Mouse (Mus musculus) ES-E14 (cell line): ENCODE measurements around the gene Mllt11. TPM values are rescaled to one million over a fixed set of nuclear protein-coding genes. Genes with fewer than 3 reads are reported as not detected.

Source experiments
- DNase-seq: peaks from one replicate; pipeline ENCODE4 v3.0.0-alpha.2; 2013; ENCODE audit warnings: low read depth, low spot score
- H3K27ac ChIP-seq: 2 replicates; pipeline ENCODE4 v1.5.1; 2012; ENCODE audit warnings: low read depth, mild to moderate bottlenecking, low read length, moderate library complexity, mixed read lengths; ENCODE audit not compliant: poor library complexity, insufficient read depth, severe bottlenecking
- H3K36me3 ChIP-seq: 2 replicates; pipeline ENCODE4 v1.6.1; 2012; ENCODE audit warnings: mild to moderate bottlenecking, low read length, moderate library complexity, mixed read lengths; ENCODE audit not compliant: control insufficient read depth, poor library complexity, insufficient read depth, severe bottlenecking
- H3K4me1 ChIP-seq, 2 experiments: fragments of 150-350 bp in 1 of 2; sonication (generic) in 1 of 2; 2 replicates each; pipeline ENCODE4 v1.6.1; 2012; ENCODE audit warnings: low read length in 2 of 2, mild to moderate bottlenecking in 1 of 2, mixed read lengths in 1 of 2; ENCODE audit not compliant: control insufficient read depth in 2 of 2, insufficient read depth in 2 of 2, poor library complexity in 1 of 2
- H3K4me3 ChIP-seq, 2 experiments: fragments of 150-350 bp in 1 of 2; sonication (generic) in 1 of 2; 2 replicates each; pipeline ENCODE4 v1.5.1; 2012; ENCODE audit warnings: low read length in 2 of 2, low read depth in 1 of 2, mild to moderate bottlenecking in 1 of 2, mixed read lengths in 1 of 2; ENCODE audit not compliant: insufficient read depth in 1 of 2, poor library complexity in 1 of 2, severe bottlenecking in 1 of 2
- H3K9ac ChIP-seq: 2 replicates; pipeline ENCODE4 v1.6.1; 2012; ENCODE audit warnings: low read depth, mild to moderate bottlenecking, low read length, mixed read lengths; ENCODE audit not compliant: poor library complexity, insufficient read depth, severe bottlenecking
- H3K9me3 ChIP-seq: fragments of 150-350 bp; sonication (generic); 2 replicates; pipeline ENCODE4 v1.6.1; 2012; ENCODE audit warnings: low read depth, mild to moderate bottlenecking, low read length; ENCODE audit not compliant: control insufficient read depth, insufficient read depth
- CHD2 ChIP-seq: IDR thresholded peaks from 2 replicates; pipeline ENCODE4 v1.6.1; 2014; ENCODE audit warnings: mild to moderate bottlenecking, low read depth, low read length, inconsistent platforms
- HCFC1 ChIP-seq: IDR thresholded peaks from 2 replicates; pipeline ENCODE4 v1.6.1; 2012; ENCODE audit warnings: low read length, inconsistent platforms, borderline replicate concordance; ENCODE audit not compliant: insufficient read depth
- MAFK ChIP-seq: IDR thresholded peaks from 2 replicates; pipeline ENCODE4 v1.6.1; 2014; ENCODE audit warnings: mild to moderate bottlenecking, low read depth, low read length, inconsistent platforms; ENCODE audit not compliant: insufficient read depth
- ZC3H11A ChIP-seq: IDR thresholded peaks from 2 replicates; pipeline ENCODE4 v1.6.1; 2012; ENCODE audit warnings: low read depth, mild to moderate bottlenecking, inconsistent platforms, low read length, borderline replicate concordance
- ZNF384 ChIP-seq: IDR thresholded peaks from 2 replicates; pipeline ENCODE4 v1.6.1; 2012; ENCODE audit warnings: low read depth, low read length, inconsistent platforms
- in situ Hi-C, 2 experiments: fragments of 600-800 bp; cut with MboI; formaldehyde crosslinking; loops; one replicate each; pipeline ENCODE4 v1.15.1; 2025; ENCODE audit warnings: low sequenced_read_pairs in 2 of 2, inconsistent platforms in 1 of 2; ENCODE audit not compliant: unreplicated experiment in 2 of 2
- total RNA-seq: library from RNA; depleted of rRNA; stranded (reverse); fragments of 300-350 nt; gene quantifications from 2 replicates; pipeline ENCODE4 v1.2.3, GENCODE M21; 2012

Gene Mllt11
- total RNA-seq, 1 experiment: 10.1 TPM

DNA sequence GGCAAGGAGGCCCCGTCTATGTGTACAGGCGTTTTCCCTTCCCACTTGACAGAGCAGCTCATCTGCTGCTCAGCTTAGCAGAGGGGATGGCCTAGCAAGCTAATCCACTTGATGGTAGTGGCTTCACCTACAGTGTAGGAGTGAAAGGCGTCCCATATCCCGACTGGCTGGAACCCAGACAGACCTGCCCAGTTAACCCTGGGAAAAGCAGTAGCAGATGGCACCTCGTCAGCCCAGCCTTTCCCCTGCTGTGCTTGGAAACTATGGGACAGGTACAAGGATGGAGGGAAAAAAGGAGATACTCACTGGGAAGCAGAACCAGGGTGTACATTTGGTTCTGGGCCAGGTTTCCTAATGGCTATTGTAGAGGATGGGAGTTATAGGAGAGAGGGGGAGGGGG, 18.4 kb upstream of the Mllt11 start:
- no peak overlapping the region for H3K27ac ChIP-seq
- H3K9me3 ChIP-seq: no peaks in the 10 kb centered on the region
- TF ChIP-seq ZNF384: no peak
- no peak for TF ChIP-seq MAFK
- no peak for TF ChIP-seq ZC3H11A
- TF ChIP-seq HCFC1: no peak
- no peak for TF ChIP-seq CHD2
- in situ Hi-C loops: no loop called here
- H3K4me1 ChIP-seq: peaks cover 0 to 16% of the 10 kb centered on the region in 2 experiments; a peak in 2 of 4 replicates
- no peak overlapping the region for H3K4me3 ChIP-seq
- no peak for DNase-seq
- peaks cover 13% of the 10 kb centered on the region for H3K36me3 ChIP-seq
- H3K9ac ChIP-seq: no peak overlapping the region

- Histone ChIP-seq H3K27ac (no peak overlapping the region), H3K9me3 (no peaks in the 10 kb centered on the region), H3K4me3 (no peak overlapping the region), H3K4me1 (peaks cover 0 to 14% of the 10 kb centered on the region in 2 experiments; a peak in 2 of 4 replicates), H3K9ac (no peak overlapping the region), H3K36me3 (peaks cover 3% of the 10 kb centered on the region; the same call in 1 of the 2 replicates)
- in situ Hi-C loops: no loop called here
- DNase-seq: no peak
- TF ChIP-seq MAFK (no peak), ZNF384 (no peak), CHD2 (no peak), ZC3H11A (no peak), HCFC1 (no peak)
Observed at GRCm38 (mm10) chr3:95247660-95248336, 15.8 kb upstream of the Mllt11 start.

GRCm38 (mm10) chr3:95246465-95247231, 14.7 kb upstream of the Mllt11 start:
- Histone ChIP-seq H3K36me3 (peaks cover 3% of the 10 kb centered on the region; the same call in 1 of the 2 replicates), H3K9me3 (no peaks in the 10 kb centered on the region), H3K9ac (no peak overlapping the region), H3K4me1 (peaks cover 0 to 15% of the 10 kb centered on the region in 2 experiments; a peak in 3 of 4 replicates), H3K27ac (no peak overlapping the region), H3K4me3 (no peak overlapping the region)
- in situ Hi-C loops: no loop called here
- no peak for DNase-seq
- TF ChIP-seq ZNF384 (no peak), HCFC1 (no peak), MAFK (no peak; the same call in 1 of the 2 replicates)

- no peak overlapping the region for H3K4me3 ChIP-seq
- no peak for DNase-seq
- H3K36me3 ChIP-seq: peaks cover 3% of the 10 kb centered on the region; the same call in 1 of the 2 replicates
- no peak overlapping the region for H3K27ac ChIP-seq
- no peak for TF ChIP-seq ZC3H11A
- no peak for TF ChIP-seq ZNF384
- no peak for TF ChIP-seq CHD2
- no peak for TF ChIP-seq HCFC1
- H3K4me1 ChIP-seq: peaks cover 0 to 12% of the 10 kb centered on the region in 2 experiments; a peak in 3 of 4 replicates
- H3K9me3 ChIP-seq: no peaks in the 10 kb centered on the region
- H3K9ac ChIP-seq: no peak overlapping the region
- in situ Hi-C loops: no loop called here
Observed at GRCm38 (mm10) chr3:95243086-95243485, 11.1 kb upstream of the Mllt11 start.
